Mouse (Mus musculus) lung, adult 2 months (tissue): ENCODE data around the gene Cdca5.

ENCODE experiments used
- CTCF ChIP-seq: fragments of 200-500 bp; IDR thresholded peaks from 2 replicates; pipeline ENCODE4 v1.5.1; 2011; ENCODE audit warnings: mild to moderate bottlenecking, low read length, control low read depth; ENCODE audit not compliant: insufficient read depth
- POLR2A ChIP-seq: fragments of 200-500 bp; IDR thresholded peaks from 2 replicates; pipeline ENCODE4 v1.6.1; 2011; ENCODE audit warnings: low read depth, mild to moderate bottlenecking, control low read depth, low read length, borderline replicate concordance; ENCODE audit errors: extremely low read depth

GRCm38 (mm10) chr19:6058966-6059365, 25.8 kb upstream of the Cdca5 start:
- TF ChIP-seq CTCF (no peak), POLR2A (no peak)
